Comparison of ENCODE assay signal across 24 mouse cellular contexts in genomic region chr19:4517483-4517882, GRCm38 (mm10). TPM values are rescaled to one million over a fixed set of nuclear protein-coding genes. Genes with fewer than 3 reads are reported as not detected.
DNase-seq lines count a peak whose midpoint lies in the region; ATAC-seq and TF ChIP-seq lines count a peak whose summit lies in the region.
"Had no signal": no experiment of that assay in that cellular context is flagged by ENCODE, and none has a peak within 500 bp of the region (broad histone marks: within the 10 kb centered on the region; RNA-seq: fewer than 3 reads in every experiment).

No protein-coding gene starts in this region.

- intact Hi-C loops in left cerebral cortex, adult 2 months (cut with DNase I), result no loop called here

- H3K4me3 ChIP-seq in brown adipose tissue, adult 24 weeks (ENCODE audit: insufficient read depth, low read depth, low read length), result no peak overlapping the region
- H3K4me3 ChIP-seq in stomach, postnatal 0 days (ENCODE audit: low read depth, low read length), result no peak overlapping the region
- no peak overlapping the region for H3K4me3 ChIP-seq in left cerebral cortex, adult 2 months
- H3K4me3 ChIP-seq: forebrain, embryonic 10.5 days; hindbrain, embryonic 12.5 days; liver, embryonic 12.5 days; megakaryocyte, embryonic 14.5 days had no signal

- H3K9me3 ChIP-seq in stomach, postnatal 0 days (ENCODE audit: control insufficient read depth, low read length), result no peaks in the 10 kb centered on the region
- H3K9me3 ChIP-seq: forebrain, embryonic 10.5 days; hindbrain, embryonic 12.5 days; liver, embryonic 12.5 days; megakaryocyte, embryonic 14.5 days had no signal

- H3K27me3 ChIP-seq in stomach, postnatal 0 days (ENCODE audit: control insufficient read depth, insufficient read depth, low read length), result no peaks in the 10 kb centered on the region
- H3K27me3 ChIP-seq: hindbrain, embryonic 12.5 days had no signal

- no peak for TF ChIP-seq EP300 in stomach, postnatal 0 days (optimal IDR thresholded peaks at IDR 0.05)

- DNase-seq in adrenal gland, adult (ENCODE audit: inconsistent age in 2 of 2, low spot score in 1 of 2), result peak; percentile 68 to 88
- no peak for DNase-seq in adrenal gland, postnatal 4 days (ENCODE audit: low spot score in 2 of 2)
- DNase-seq in heart, adult 11 months, result peak; percentile 80
- DNase-seq in heart, adult 18-20 months, result no peak
- no peak for DNase-seq in stomach, postnatal 0 days (ENCODE audit: low spot score)
- DNase-seq in thymus, adult 18-20 months, result no peak
- DNase-seq in left cerebral cortex, adult 2 months (ENCODE audit: extremely low spot score in 1 of 2, low spot score in 2 of 2), result no peak
- DNase-seq: cerebellum, adult 8-10 months; embryo, embryonic 11 days; kidney, adult 11 months; kidney, postnatal 14 days; right cerebral cortex, postnatal 4 days had no signal

- no peaks in the 10 kb centered on the region; the same call in 1 of the 2 replicates for H3K36me3 ChIP-seq in stomach, postnatal 0 days (ENCODE audit: control insufficient read depth, insufficient read depth, low read length)
- H3K36me3 ChIP-seq: forebrain, embryonic 10.5 days; hindbrain, embryonic 12.5 days; liver, embryonic 12.5 days had no signal

- peak overlapping the region; percentile 28; the same call in 1 of the 2 replicates for H3K27ac ChIP-seq in brown adipose tissue, adult 24 weeks (replicated peaks; ENCODE audit: low read depth, low read length)
- H3K27ac ChIP-seq in stomach, postnatal 0 days (replicated peaks), result no peak overlapping the region
- no peak overlapping the region for H3K27ac ChIP-seq in left cerebral cortex, adult 2 months
- H3K27ac ChIP-seq: forebrain, embryonic 10.5 days; hindbrain, embryonic 12.5 days; liver, embryonic 12.5 days had no signal

- H3K4me1 ChIP-seq in brown adipose tissue, adult 24 weeks (ENCODE audit: control insufficient read depth, insufficient read depth, insufficient read length, low read length), result peaks cover 9% of the 10 kb centered on the region
- no peaks in the 10 kb centered on the region for H3K4me1 ChIP-seq in stomach, postnatal 0 days (replicated peaks; ENCODE audit: control insufficient read depth, insufficient read depth)

- H3K9ac ChIP-seq in stomach, postnatal 0 days (ENCODE audit: low read length), result no peak overlapping the region
- H3K9ac ChIP-seq: hindbrain, embryonic 12.5 days; liver, embryonic 12.5 days had no signal

- no peak overlapping the region for H3K4me2 ChIP-seq in stomach, postnatal 0 days (replicated peaks; ENCODE audit: low read depth)
- H3K4me2 ChIP-seq: hindbrain, embryonic 12.5 days; liver, embryonic 12.5 days had no signal

- 76% methylated on average over 1 of the region's 1 CpGs for WGBS in stomach, postnatal 0 days

- TF ChIP-seq CTCF in stomach, postnatal 0 days (IDR thresholded peaks at IDR 0.05; ENCODE audit: low read depth), result no peak
- TF ChIP-seq CTCF in left cerebral cortex, adult 2 months (IDR thresholded peaks at IDR 0.05), result no peak

- ATAC-seq in stomach, postnatal 0 days (ENCODE audit: low FRiP score, low TSS enrichment), result 0 out of 2 replicates have a peak, but pooled peaks have one; percentile 35
- ATAC-seq: liver, embryonic 12.5 days; lung, postnatal 0 days had no signal

RNA-seq across cellular contexts. Expression of gene Pcx, which starts 7.2 kb away (rescaled TPM):
- total RNA-seq in adrenal gland, postnatal 4 days (2021), result 100 to 1,000 TPM; 215 to 218 TPM
- total RNA-seq in heart, adult 18-20 months (2021), result 10 to 100 TPM; 44.9 to 96.4 TPM
- 328 and 343 TPM in 2 replicates for polyA plus RNA-seq in brown adipose tissue, adult 24 weeks (2012; ENCODE audit: insufficient read depth, insufficient read length, missing spikeins)
- 28.9 and 33.9 TPM in 2 replicates for polyA plus RNA-seq in stomach, postnatal 0 days (2015; fragmentation: Nextera tagmentation; extraction: Ambion mirVana)
- 10 to 100 TPM; 63.2 to 72.1 TPM for total RNA-seq in left cerebral cortex, adult 2 months (2021)

RNA-seq across cellular contexts. Expression of gene 2010003K11Rik, which starts 19.1 kb away (rescaled TPM):
- 1 to 10 TPM; 2.0 to 4.1 TPM for total RNA-seq in adrenal gland, postnatal 4 days (2021)
- total RNA-seq in heart, adult 18-20 months (2021), result 1 to 10 TPM in 1 of 2 experiments, not detected in 1; 1.2 TPM
- 30.6 and 32.3 TPM in 2 replicates for polyA plus RNA-seq in brown adipose tissue, adult 24 weeks (2012; ENCODE audit: insufficient read depth, insufficient read length, missing spikeins)
- 0.74 and 1.5 TPM in 2 replicates for polyA plus RNA-seq in stomach, postnatal 0 days (2015; fragmentation: Nextera tagmentation; extraction: Ambion mirVana)
- not detected for total RNA-seq in left cerebral cortex, adult 2 months (2021)
- total RNA-seq: heart, adult 8-10 months; layer of hippocampus, postnatal 10 days; left cerebral cortex, postnatal 36 days had no signal
- polyA plus RNA-seq: forebrain, embryonic 10.5 days; heart, postnatal 0 days; hindbrain, embryonic 12.5 days; liver, embryonic 12.5 days; neural tube, embryonic 14.5 days; thymus, postnatal 0 days had no signal

RNA-seq across cellular contexts. Expression of gene Syt12, which starts 40.2 kb away (rescaled TPM):
- 10 to 100 TPM; 21.0 to 21.4 TPM for total RNA-seq in adrenal gland, postnatal 4 days (2021)
- 1 to 10 TPM; 4.2 to 7.2 TPM for total RNA-seq in heart, adult 18-20 months (2021)
- polyA plus RNA-seq in brown adipose tissue, adult 24 weeks (2012; ENCODE audit: insufficient read depth, insufficient read length, missing spikeins), result 6.9 and 8.0 TPM in 2 replicates
- 1.9 and 2.5 TPM in 2 replicates for polyA plus RNA-seq in stomach, postnatal 0 days (2015; fragmentation: Nextera tagmentation; extraction: Ambion mirVana)
- 10 to 100 TPM; 36.8 to 39.8 TPM for total RNA-seq in left cerebral cortex, adult 2 months (2021)

Comparison
In these comparisons a context has a peak if more than half of its experiments do, and no peak if none do; other contexts are left out.
1. DNase-seq: peak in adrenal gland, adult (2 of 2) and heart, adult 11 months (single experiment); none in adrenal gland, postnatal 4 days (0 of 2), heart, adult 18-20 months (0 of 2), stomach, postnatal 0 days (single experiment), thymus, adult 18-20 months (0 of 2) and left cerebral cortex, adult 2 months (0 of 2).